Comparison of ENCODE assay signal across 19 mouse cellular contexts in genomic region chr7:44598336-44598735, GRCm38 (mm10). TPM values are rescaled to one million over a fixed set of nuclear protein-coding genes. Genes with fewer than 3 reads are reported as not detected.
DNase-seq lines count a peak whose midpoint lies in the region; ATAC-seq and TF ChIP-seq lines count a peak whose summit lies in the region.
"Had no signal": no experiment of that assay in that cellular context is flagged by ENCODE, and none has a peak within 500 bp of the region (broad histone marks: within the 10 kb centered on the region; RNA-seq: fewer than 3 reads in every experiment).

No protein-coding gene starts in this region.

- H3K27me3 ChIP-seq in E14TG2a.4 (ENCODE audit: insufficient read depth, low read length), result no peaks in the 10 kb centered on the region

- no peak overlapping the region for H3K27ac ChIP-seq in ES-E14 (ENCODE audit: insufficient read depth, low read depth, low read length, poor library complexity, severe bottlenecking)
- H3K27ac ChIP-seq: embryonic facial prominence, embryonic 13.5 days; embryonic facial prominence, embryonic 15.5 days; forebrain, embryonic 10.5 days; forebrain, embryonic 12.5 days had no signal

- peaks cover 71% of the 10 kb centered on the region for H3K36me3 ChIP-seq in E14TG2a.4 (ENCODE audit: insufficient read depth, low read length)
- H3K36me3 ChIP-seq in ES-E14 (ENCODE audit: control insufficient read depth, insufficient read depth, low read length, poor library complexity, severe bottlenecking), result peaks cover 29% of the 10 kb centered on the region
- H3K36me3 ChIP-seq: embryonic facial prominence, embryonic 15.5 days; forebrain, embryonic 12.5 days had no signal

- no peaks in the 10 kb centered on the region for H3K9me3 ChIP-seq in E14TG2a.4 (ENCODE audit: low read length)
- H3K9me3 ChIP-seq in ES-E14 (ENCODE audit: control insufficient read depth, insufficient read depth, low read depth, low read length), result no peaks in the 10 kb centered on the region
- H3K9me3 ChIP-seq: embryonic facial prominence, embryonic 13.5 days; embryonic facial prominence, embryonic 15.5 days; forebrain, embryonic 10.5 days; forebrain, embryonic 12.5 days had no signal

- no peak for ATAC-seq in cerebellum, adult (ENCODE audit: insufficient number of reproducible peaks, low FRiP score, low TSS enrichment)
- ATAC-seq: forebrain, embryonic 14.5 days; forebrain, embryonic 16.5 days had no signal

- 0 out of 2 replicates have a peak overlapping the region, but pooled peaks have one; percentile 10 for H3K4me3 ChIP-seq in E14TG2a.4 (replicated peaks; ENCODE audit: low read length)
- no peak overlapping the region for H3K4me3 ChIP-seq in ES-E14 (ENCODE audit: insufficient read depth in 1 of 2, low read depth in 1 of 2, low read length in 2 of 2, poor library complexity in 1 of 2, severe bottlenecking in 1 of 2)
- H3K4me3 ChIP-seq: embryonic facial prominence, embryonic 13.5 days; embryonic facial prominence, embryonic 15.5 days; erythroblast, embryonic 14.5 days; forebrain, embryonic 10.5 days; forebrain, embryonic 12.5 days had no signal

- H3K9ac ChIP-seq in ES-E14 (ENCODE audit: insufficient read depth, low read depth, low read length, poor library complexity, severe bottlenecking), result 0 out of 2 replicates have a peak overlapping the region, but pooled peaks have one; percentile 12
- H3K9ac ChIP-seq: embryonic facial prominence, embryonic 13.5 days; embryonic facial prominence, embryonic 15.5 days; forebrain, embryonic 12.5 days had no signal

- intact Hi-C loops in left cerebral cortex, postnatal 36 days (cut with DNase I), result no loop called here

- in situ Hi-C loops in ES-E14 (cut with MboI; ENCODE audit: low sequenced_read_pairs in 2 of 2, unreplicated experiment in 2 of 2), result no loop called here

- peak; percentile 63 for DNase-seq in cerebellum, adult 11-12 months
- no peak for DNase-seq in cerebellum, adult 9-10 months
- peak; percentile 12 to 15 for DNase-seq in cerebellum, postnatal 36 days
- no peak for DNase-seq in ES-E14 (ENCODE audit: low read depth, low spot score)
- DNase-seq in left cerebral cortex, postnatal 36 days (ENCODE audit: low spot score in 2 of 2), result no peak
- DNase-seq: adrenal gland, adult 2 months; adrenal gland, postnatal 10 days; adrenal gland, postnatal 25 days; embryo, embryonic 11 days had no signal

- H3K4me1 ChIP-seq in E14TG2a.4 (replicated peaks; ENCODE audit: low read depth, low read length), result peaks cover 97% of the 10 kb centered on the region
- peaks cover 3 to 38% of the 10 kb centered on the region in 2 experiments; a peak in 3 of 4 replicates for H3K4me1 ChIP-seq in ES-E14 (ENCODE audit: control insufficient read depth in 2 of 2, insufficient read depth in 2 of 2, low read length in 2 of 2, poor library complexity in 1 of 2)

- no peak for TF ChIP-seq CTCF in E14TG2a.4 (conservative IDR thresholded peaks at IDR 0.05; ENCODE audit: low read length)

TF ChIP-seq in ES-E14, 5 proteins besides CTCF, POLR2A, EP300 and RAD21:
- no peak for TF ChIP-seq HCFC1 (IDR thresholded peaks at IDR 0.05; ENCODE audit: borderline replicate concordance, insufficient read depth, low read length)
- TF ChIP-seq CHD2 (IDR thresholded peaks at IDR 0.05; ENCODE audit: low read depth, low read length), result no peak
- TF ChIP-seq ZNF384 (IDR thresholded peaks at IDR 0.05; ENCODE audit: low read depth, low read length), result no peak
- TF ChIP-seq MAFK (IDR thresholded peaks at IDR 0.05; ENCODE audit: insufficient read depth, low read depth, low read length), result no peak
- no peak for TF ChIP-seq ZC3H11A (IDR thresholded peaks at IDR 0.05; ENCODE audit: borderline replicate concordance, low read depth, low read length)

RNA-seq across cellular contexts. Expression of gene Kcnc3, which starts 7.9 kb away (rescaled TPM):
- total RNA-seq in ES-E14 (2012; rRNA removed), result 9.5 and 12.4 TPM in 2 replicates
- total RNA-seq in left cerebral cortex, postnatal 36 days (2021), result 100 to 1,000 TPM in 1 of 2 experiments, 10 to 100 TPM in 1; 97.6 to 107 TPM
- total RNA-seq: MEL had no signal

RNA-seq across cellular contexts. Expression of gene Napsa, which starts 26.2 kb away (rescaled TPM):
- total RNA-seq in ES-E14 (2012; rRNA removed), result 13.7 and 52.5 TPM in 2 replicates
- not detected for total RNA-seq in left cerebral cortex, postnatal 36 days (2021)
- total RNA-seq: MEL had no signal

RNA-seq across cellular contexts. Expression of gene Nr1h2, which starts 44.6 kb away (rescaled TPM):
- 78.5 and 144 TPM in 2 replicates for total RNA-seq in ES-E14 (2012; rRNA removed)
- total RNA-seq in left cerebral cortex, postnatal 36 days (2021), result 10 to 100 TPM; 73.1 to 78.3 TPM

RNA-seq across cellular contexts. Expression of gene Pold1, which starts 49.7 kb away (rescaled TPM):
- 108 and 156 TPM in 2 replicates for total RNA-seq in ES-E14 (2012; rRNA removed)
- total RNA-seq in left cerebral cortex, postnatal 36 days (2021), result 1 to 10 TPM; 7.5 to 7.6 TPM

Comparison
In these comparisons a context has a peak if more than half of its experiments do, and no peak if none do; other contexts are left out.
1. DNase-seq: peak in cerebellum, adult 11-12 months (single experiment) and cerebellum, postnatal 36 days (2 of 2); none in cerebellum, adult 9-10 months (single experiment), ES-E14 (single experiment) and left cerebral cortex, postnatal 36 days (0 of 2).
2. RNA of gene Napsa, which starts 26.2 kb away (total RNA-seq): 13.7 to 52.5 TPM in ES-E14; not detected in left cerebral cortex, postnatal 36 days; every median in the first group is over 10 times any median in the second.